8 mouse cellular contexts compared by ENCODE assay signal in the genomic region with DNA sequence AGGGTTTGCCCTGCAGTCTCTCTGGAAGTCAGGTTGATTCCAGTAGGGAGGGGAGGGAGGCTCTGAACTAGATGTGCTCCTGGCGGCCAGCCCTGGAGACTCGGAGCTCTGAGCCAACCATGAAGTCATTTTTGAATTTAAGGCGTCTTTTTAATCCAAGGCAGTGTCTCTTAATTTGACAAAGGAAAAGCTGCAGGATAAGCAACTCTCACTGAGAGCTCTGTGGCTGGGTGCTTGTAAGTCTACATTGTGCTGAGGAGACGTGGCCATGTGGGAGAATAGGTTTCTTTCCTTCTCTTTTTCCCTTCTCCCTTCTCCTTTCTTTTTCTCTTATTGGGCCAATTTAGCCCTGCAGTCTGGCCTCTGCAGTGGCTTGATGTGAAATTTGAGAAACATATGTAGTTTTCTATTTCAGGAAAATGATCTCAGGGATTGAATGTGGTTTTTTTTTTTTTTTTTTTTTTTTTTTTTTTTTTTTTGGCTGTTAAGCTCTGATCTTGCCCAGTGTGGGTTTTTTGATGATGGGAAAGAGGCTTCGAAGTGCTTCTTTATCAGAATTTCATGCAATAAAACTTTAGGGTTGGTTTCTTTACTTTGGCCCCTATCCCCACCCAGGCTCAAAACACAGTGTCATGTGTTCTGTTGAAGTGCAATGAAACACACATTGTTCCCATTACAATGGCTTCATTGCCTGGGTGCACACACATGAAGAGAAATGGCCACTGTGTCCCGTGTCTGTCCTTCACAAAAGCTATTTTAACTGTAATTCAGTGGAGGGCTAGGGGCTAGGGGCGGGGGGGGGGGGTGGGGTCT.
DNase-seq lines count a peak whose midpoint lies in the region; ATAC-seq and TF ChIP-seq lines count a peak whose summit lies in the region.

No protein-coding gene starts in this region.

- H3K4me2 ChIP-seq in embryonic facial prominence, embryonic 14.5 days (ENCODE audit: low read depth, low read length) = 0 out of 2 replicates have a peak overlapping the region, but pooled peaks have one; percentile 29
- H3K4me2 ChIP-seq in heart, postnatal 0 days (ENCODE audit: low read depth, low read length) = peak overlapping the region; percentile 13
- H3K4me2 ChIP-seq in stomach, embryonic 14.5 days (replicated peaks; ENCODE audit: low read depth, low read length) = no peak overlapping the region

- H3K27me3 ChIP-seq in embryonic facial prominence, embryonic 14.5 days (replicated peaks; ENCODE audit: control insufficient read depth, insufficient read depth, low read length) = no peaks in the 10 kb centered on the region
- no peaks in the 10 kb centered on the region for H3K27me3 ChIP-seq in heart, postnatal 0 days (ENCODE audit: control insufficient read depth, insufficient read depth, low read length)
- no peaks in the 10 kb centered on the region for H3K27me3 ChIP-seq in stomach, embryonic 14.5 days (ENCODE audit: control insufficient read depth, insufficient read depth, low read length)

- peak; percentile 21 for DNase-seq in kidney, adult 11 months
- no peak for DNase-seq in kidney, adult 18-20 months
- DNase-seq in embryonic facial prominence, embryonic 14.5 days (ENCODE audit: low spot score) = peak; percentile 91
- peak; percentile 80 for DNase-seq in heart, postnatal 0 days (ENCODE audit: low spot score)
- peak; percentile 62 to 69 for DNase-seq in kidney, postnatal 4 days
- peak; percentile 51 for DNase-seq in lung, postnatal 25 days (ENCODE audit: low spot score)
- no peak for DNase-seq in T-cell, adult 2 months (ENCODE audit: low spot score)

- H3K9me3 ChIP-seq in embryonic facial prominence, embryonic 14.5 days (ENCODE audit: control insufficient read depth, low read length) = no peaks in the 10 kb centered on the region
- no peaks in the 10 kb centered on the region for H3K9me3 ChIP-seq in heart, postnatal 0 days (replicated peaks; ENCODE audit: control insufficient read depth, low read length)
- H3K9me3 ChIP-seq in stomach, embryonic 14.5 days (ENCODE audit: control insufficient read depth, low read depth, low read length) = no peaks in the 10 kb centered on the region

- H3K27ac ChIP-seq in embryonic facial prominence, embryonic 14.5 days (replicated peaks; ENCODE audit: low read depth, low read length) = peak overlapping the region; percentile 73
- peak overlapping the region; percentile 87 for H3K27ac ChIP-seq in heart, postnatal 0 days (ENCODE audit: low read depth)
- H3K27ac ChIP-seq in stomach, embryonic 14.5 days (ENCODE audit: low read length) = peak overlapping the region; percentile 77

- H3K4me3 ChIP-seq in embryonic facial prominence, embryonic 14.5 days (ENCODE audit: low read depth, low read length) = no peak overlapping the region
- H3K4me3 ChIP-seq in heart, postnatal 0 days (ENCODE audit: low read depth, low read length) = no peak overlapping the region
- no peak overlapping the region for H3K4me3 ChIP-seq in stomach, embryonic 14.5 days (ENCODE audit: low read depth, low read length)

- H3K36me3 ChIP-seq in embryonic facial prominence, embryonic 14.5 days (ENCODE audit: control insufficient read depth, insufficient read depth, low read length) = no peaks in the 10 kb centered on the region
- no peaks in the 10 kb centered on the region for H3K36me3 ChIP-seq in heart, postnatal 0 days (replicated peaks; ENCODE audit: control insufficient read depth, insufficient read depth, low read length)
- no peaks in the 10 kb centered on the region for H3K36me3 ChIP-seq in stomach, embryonic 14.5 days (ENCODE audit: control insufficient read depth, insufficient read depth, low read length)

- no peak; the same call in 1 of the 2 replicates for TF ChIP-seq CTCF in heart, postnatal 0 days (IDR thresholded peaks at IDR 0.05; ENCODE audit: low read depth)

- 18% methylated on average over 7 of the region's 7 CpGs for WGBS in embryonic facial prominence, embryonic 14.5 days
- WGBS in heart, postnatal 0 days = 24% methylated on average over 7 of the region's 7 CpGs
- 44% methylated on average over 7 of the region's 7 CpGs for WGBS in stomach, embryonic 14.5 days

- ATAC-seq in embryonic facial prominence, embryonic 14.5 days (ENCODE audit: low read depth) = peak; percentile 82
- peak; percentile 88 for ATAC-seq in heart, postnatal 0 days (ENCODE audit: insufficient read depth, low read depth)
- ATAC-seq in stomach, embryonic 14.5 days (ENCODE audit: insufficient number of reproducible peaks, insufficient read depth, low FRiP score, low read depth) = 0 out of 2 replicates have a peak, but pooled peaks have one; percentile 58

- peak overlapping the region; percentile 43; the same call in 1 of the 2 replicates for H3K9ac ChIP-seq in embryonic facial prominence, embryonic 14.5 days (ENCODE audit: low read depth, low read length)
- peak overlapping the region; percentile 2; the same call in 1 of the 2 replicates for H3K9ac ChIP-seq in heart, postnatal 0 days (replicated peaks; ENCODE audit: low read depth, low read length)
- no peak overlapping the region for H3K9ac ChIP-seq in stomach, embryonic 14.5 days (replicated peaks; ENCODE audit: low read depth, low read length)

- TF ChIP-seq EP300 in heart, postnatal 0 days (IDR thresholded peaks at IDR 0.05; ENCODE audit: low read depth) = 0 out of 2 replicates have a peak, but pooled peaks have one; percentile 31

- H3K4me1 ChIP-seq in embryonic facial prominence, embryonic 14.5 days (ENCODE audit: control insufficient read depth, insufficient read depth, low read length) = peaks cover 12% of the 10 kb centered on the region
- peaks cover 20% of the 10 kb centered on the region for H3K4me1 ChIP-seq in heart, postnatal 0 days (ENCODE audit: control insufficient read depth, insufficient read depth)
- H3K4me1 ChIP-seq in stomach, embryonic 14.5 days (ENCODE audit: control insufficient read depth, insufficient read depth, low read length) = peaks cover 4% of the 10 kb centered on the region; the same call in 1 of the 2 replicates

Comparison
In these comparisons a context has a peak if more than half of its experiments do, and no peak if none do; other contexts are left out.
1. DNase-seq: peak in kidney, adult 11 months (single experiment), embryonic facial prominence, embryonic 14.5 days (single experiment), heart, postnatal 0 days (single experiment), kidney, postnatal 4 days (2 of 2) and lung, postnatal 25 days (single experiment); none in kidney, adult 18-20 months (single experiment) and T-cell, adult 2 months (single experiment).
2. Peak in every context shown above with its lines, with median percentiles within 50 percentile points of each other: ATAC-seq and H3K27ac ChIP-seq.